26 mouse cellular contexts compared by ENCODE assay signal in genomic region chr4:151005656-151006318, GRCm38 (mm10). TPM values are rescaled to one million over a fixed set of nuclear protein-coding genes. Genes with fewer than 3 reads are reported as not detected.
DNase-seq lines count a peak whose midpoint lies in the region; ATAC-seq and TF ChIP-seq lines count a peak whose summit lies in the region.
"Had no signal": no experiment of that assay in that cellular context is flagged by ENCODE, and none has a peak within 500 bp of the region (broad histone marks: within the 10 kb centered on the region; RNA-seq: fewer than 3 reads in every experiment).

No protein-coding gene starts in this region.

- H3K36me3 ChIP-seq in CH12.LX (replicated peaks in 1 of 2; ENCODE audit: control insufficient read depth in 1 of 2, insufficient read depth in 1 of 2, low read length in 1 of 2): no peaks in the 10 kb centered on the region
- no peaks in the 10 kb centered on the region for H3K36me3 ChIP-seq in forebrain, embryonic 14.5 days (ENCODE audit: control insufficient read depth, insufficient read depth, low read length)
- H3K36me3 ChIP-seq in midbrain, embryonic 16.5 days (ENCODE audit: control insufficient read depth, insufficient read depth, low read length): peaks cover 4% of the 10 kb centered on the region; the same call in 1 of the 2 replicates
- H3K36me3 ChIP-seq: G1E; stomach, embryonic 15.5 days had no signal

- H3K4me1 ChIP-seq in CH12.LX (ENCODE audit: control insufficient read depth in 1 of 2, insufficient read depth in 2 of 2): peaks cover 20 to 37% of the 10 kb centered on the region in 2 experiments
- H3K4me1 ChIP-seq in forebrain, embryonic 14.5 days (ENCODE audit: control insufficient read depth, insufficient read depth, low read length): no peaks in the 10 kb centered on the region
- H3K4me1 ChIP-seq in midbrain, embryonic 16.5 days (ENCODE audit: control insufficient read depth, insufficient read depth, low read length): no peaks in the 10 kb centered on the region
- H3K4me1 ChIP-seq: hindbrain, embryonic 15.5 days; liver, embryonic 13.5 days; midbrain, embryonic 12.5 days; neural tube, embryonic 13.5 days; stomach, embryonic 15.5 days had no signal

- peak; percentile 48 for DNase-seq in CH12.LX (ENCODE audit: extremely low read depth)
- DNase-seq in induced T-regulatory cell, adult 2 months (ENCODE audit: low read depth): peak; percentile 77
- peak; percentile 9 for DNase-seq in naive thymus-derived CD4-positive, alpha-beta T cell, adult 2 months (ENCODE audit: low read depth)
- no peak for DNase-seq in forebrain, embryonic 14.5 days (ENCODE audit: low spot score)
- DNase-seq in adrenal gland, postnatal 4 days (ENCODE audit: low spot score in 2 of 2): no peak
- DNase-seq in kidney, postnatal 25 days: no peak
- DNase-seq: adrenal gland, postnatal 25 days; cerebellum, postnatal 10 days; gastrocnemius, adult 2 months; heart, adult 18-20 months; heart, postnatal 10 days; kidney, adult 2 months; layer of hippocampus, postnatal 36 days; liver, embryonic 13.5 days; spleen, adult 18-20 months had no signal

- TF ChIP-seq CTCF in CH12.LX (conservative IDR thresholded peaks at IDR 0.05 in 1 of 2, IDR thresholded peaks at IDR 0.05 in 1 of 2; ENCODE audit: low read depth in 2 of 2, low read length in 2 of 2): no peak

- no peaks in the 10 kb centered on the region for H3K9me3 ChIP-seq in CH12.LX (replicated peaks; ENCODE audit: low read length)
- H3K9me3 ChIP-seq in forebrain, embryonic 14.5 days (replicated peaks; ENCODE audit: control insufficient read depth, low read length): no peaks in the 10 kb centered on the region
- H3K9me3 ChIP-seq in midbrain, embryonic 16.5 days (replicated peaks; ENCODE audit: control insufficient read depth, low read length, poor library complexity, severe bottlenecking): no peaks in the 10 kb centered on the region
- H3K9me3 ChIP-seq: G1E; hindbrain, embryonic 15.5 days; liver, embryonic 13.5 days; midbrain, embryonic 12.5 days; neural tube, embryonic 13.5 days; stomach, embryonic 15.5 days had no signal

- no peaks in the 10 kb centered on the region for H3K27me3 ChIP-seq in CH12.LX (replicated peaks)
- H3K27me3 ChIP-seq in forebrain, embryonic 14.5 days (replicated peaks; ENCODE audit: control insufficient read depth, insufficient read depth, low read length): no peaks in the 10 kb centered on the region
- no peaks in the 10 kb centered on the region for H3K27me3 ChIP-seq in midbrain, embryonic 16.5 days (ENCODE audit: control insufficient read depth, insufficient read depth, low read depth, low read length)
- H3K27me3 ChIP-seq: hindbrain, embryonic 15.5 days; liver, embryonic 13.5 days; midbrain, embryonic 12.5 days; neural tube, embryonic 13.5 days; stomach, embryonic 15.5 days had no signal

- no peak for TF ChIP-seq RAD21 in CH12.LX (IDR thresholded peaks at IDR 0.05; ENCODE audit: low read depth, low read length)

- no peak overlapping the region for H3K4me2 ChIP-seq in CH12.LX (ENCODE audit: insufficient read depth, low read depth, poor library complexity, severe bottlenecking)
- no peak overlapping the region for H3K4me2 ChIP-seq in forebrain, embryonic 14.5 days (ENCODE audit: low read length)
- no peak overlapping the region for H3K4me2 ChIP-seq in midbrain, embryonic 16.5 days (ENCODE audit: low read length)
- H3K4me2 ChIP-seq: hindbrain, embryonic 15.5 days; liver, embryonic 13.5 days; midbrain, embryonic 12.5 days; neural tube, embryonic 13.5 days; stomach, embryonic 15.5 days had no signal

- no peak for TF ChIP-seq POLR2A in CH12.LX (IDR thresholded peaks at IDR 0.05; ENCODE audit: low read depth, low read length)

- H3K4me3 ChIP-seq in CH12.LX (replicated peaks in 1 of 3; ENCODE audit: low read depth in 2 of 3, low read length in 2 of 3, poor library complexity in 1 of 3): no peak overlapping the region
- no peak overlapping the region for H3K4me3 ChIP-seq in forebrain, embryonic 14.5 days (ENCODE audit: low read depth, low read length)
- H3K4me3 ChIP-seq in midbrain, embryonic 16.5 days (ENCODE audit: low read depth, low read length): no peak overlapping the region
- H3K4me3 ChIP-seq: erythroblast, embryonic 14.5 days; gastrocnemius, adult 2 months; hindbrain, embryonic 15.5 days; liver, embryonic 13.5 days; midbrain, embryonic 12.5 days; neural tube, embryonic 13.5 days; stomach, embryonic 15.5 days had no signal

- dilution Hi-C loops in CH12.LX (cut with MboI; ENCODE audit: extremely low pct_ligation_motif_present, extremely low pct_unique_long_range_greater_than_20kb, low sequenced_read_pairs): no loop called here

- WGBS in forebrain, embryonic 14.5 days: 94% methylated on average over 13 of the region's 13 CpGs
- 94% methylated on average over 13 of the region's 13 CpGs for WGBS in midbrain, embryonic 16.5 days

- in situ Hi-C loops in CH12.LX (cut with MboI; ENCODE audit: low pct_ligation_motif_present, low pct_unique_long_range_greater_than_20kb, low sequenced_read_pairs): loop anchor here (5.0 kb wide), 1 partner anchor 38 kb away; no protein-coding TSS in a partner anchor

- 0 out of 2 replicates have a peak overlapping the region, but pooled peaks have one; percentile 8 for H3K27ac ChIP-seq in CH12.LX (ENCODE audit: insufficient read depth, low read depth)
- H3K27ac ChIP-seq in forebrain, embryonic 14.5 days (ENCODE audit: low read depth, low read length): no peak overlapping the region
- no peak overlapping the region for H3K27ac ChIP-seq in midbrain, embryonic 16.5 days (ENCODE audit: low read length)
- H3K27ac ChIP-seq: gastrocnemius, adult 2 months; hindbrain, embryonic 15.5 days; liver, embryonic 13.5 days; midbrain, embryonic 12.5 days; neural tube, embryonic 13.5 days; stomach, embryonic 15.5 days had no signal

- no peaks in the 10 kb centered on the region for H3K79me2 ChIP-seq in CH12.LX (replicated peaks; ENCODE audit: control insufficient read depth, extremely low read depth, insufficient read depth, poor library complexity, severe bottlenecking)

- no peak overlapping the region for H3K9ac ChIP-seq in CH12.LX (ENCODE audit: insufficient read depth, low read depth)
- no peak overlapping the region for H3K9ac ChIP-seq in forebrain, embryonic 14.5 days (ENCODE audit: low read length)
- no peak overlapping the region for H3K9ac ChIP-seq in midbrain, embryonic 16.5 days (ENCODE audit: low read depth, low read length)
- H3K9ac ChIP-seq: hindbrain, embryonic 15.5 days; liver, embryonic 13.5 days; midbrain, embryonic 12.5 days; neural tube, embryonic 13.5 days; stomach, embryonic 15.5 days had no signal

- no peak for ATAC-seq in forebrain, embryonic 14.5 days
- no peak for ATAC-seq in midbrain, embryonic 16.5 days
- ATAC-seq: forebrain, embryonic 16.5 days had no signal

- peak; percentile 26; the same call in 1 of the 2 replicates for TF ChIP-seq EP300 in CH12.LX (IDR thresholded peaks at IDR 0.05; ENCODE audit: low read length)

TF ChIP-seq in CH12.LX, 34 proteins besides CTCF, POLR2A, EP300 and RAD21:
- no peak for TF ChIP-seq PAX5 (IDR thresholded peaks at IDR 0.05; ENCODE audit: low read length)
- TF ChIP-seq MAZ (IDR thresholded peaks at IDR 0.05; ENCODE audit: low read depth, low read length): no peak
- TF ChIP-seq MAFK (IDR thresholded peaks at IDR 0.05; ENCODE audit: insufficient replicate concordance, low read length): no peak
- no peak for TF ChIP-seq JUN (IDR thresholded peaks at IDR 0.05; ENCODE audit: insufficient read depth, low read depth, low read length)
- TF ChIP-seq USF2 (conservative IDR thresholded peaks at IDR 0.05; ENCODE audit: low read depth, low read length): peak; percentile 70
- 0 out of 2 replicates have a peak, but pooled peaks have one; percentile 14 for TF ChIP-seq ETS1 (conservative IDR thresholded peaks at IDR 0.05; ENCODE audit: low read depth, low read length)
- 0 out of 2 replicates have a peak, but pooled peaks have one; percentile 45 for TF ChIP-seq MAX (IDR thresholded peaks at IDR 0.05; ENCODE audit: low read length)
- TF ChIP-seq CHD2 (IDR thresholded peaks at IDR 0.05; ENCODE audit: low read length): no peak
- TF ChIP-seq ELF1 (IDR thresholded peaks at IDR 0.05; ENCODE audit: low read depth, low read length): no peak
- TF ChIP-seq ZMIZ1 (IDR thresholded peaks at IDR 0.05; ENCODE audit: low read depth, low read length): no peak
- TF ChIP-seq UBTF (IDR thresholded peaks at IDR 0.05; ENCODE audit: low read depth, low read length): no peak
- TF ChIP-seq BHLHE40 (IDR thresholded peaks at IDR 0.05; ENCODE audit: low read depth, low read length): peak; percentile 91
- TF ChIP-seq SIN3A (IDR thresholded peaks at IDR 0.05; ENCODE audit: low read length): no peak
- peak; percentile 68 for TF ChIP-seq USF1 (IDR thresholded peaks at IDR 0.05; ENCODE audit: low read depth, low read length)
- TF ChIP-seq JUND (conservative IDR thresholded peaks at IDR 0.05; ENCODE audit: low read depth, low read length): no peak
- TF ChIP-seq MXI1 (IDR thresholded peaks at IDR 0.05; ENCODE audit: low read depth, low read length): peak; percentile 48; the same call in 1 of the 2 replicates
TF ChIP-seq in CH12.LX: peak in this region for 6.

RNA-seq across cellular contexts. Expression of gene Uts2, which starts 8.9 kb away (rescaled TPM):
- not detected in 2 replicates for total RNA-seq in CH12.LX (2012; rRNA removed)
- total RNA-seq in CH12.LX (2014; rRNA removed): not detected in 2 replicates
- not detected in 2 replicates for polyA plus RNA-seq in CH12.LX (2012; ENCODE audit: insufficient read length, low read depth)
- not detected in 2 replicates for polyA plus RNA-seq in forebrain, embryonic 14.5 days (2014; fragmentation: Nextera tagmentation; extraction: Ambion mirVana)
- not detected for total RNA-seq in adrenal gland, postnatal 4 days (2021)
- not detected in 2 replicates for polyA plus RNA-seq in midbrain, embryonic 16.5 days (2015; fragmentation: Nextera tagmentation; extraction: Ambion mirVana)
- total RNA-seq: adrenal gland, postnatal 25 days; G1E; gastrocnemius, adult 2 months; heart, adult 18-20 months; heart, postnatal 10 days; layer of hippocampus, postnatal 36 days had no signal
- polyA plus RNA-seq: erythroblast, embryonic 14.5 days; forebrain, embryonic 16.5 days; G1E; kidney, adult 2 months; large intestine, adult 2 months; limb, embryonic 11.5 days; liver, embryonic 13.5 days; lung, embryonic 16.5 days; midbrain, embryonic 12.5 days; stomach, embryonic 15.5 days had no signal

RNA-seq across cellular contexts. Expression of gene Per3, which starts 38.7 kb away (rescaled TPM):
- total RNA-seq in CH12.LX (2012; rRNA removed) (0.29 and 0.81 TPM in 2 replicates), CH12.LX (2014; rRNA removed) (0.56 and 0.76 TPM in 2 replicates)
- polyA plus RNA-seq in CH12.LX (2012; ENCODE audit: insufficient read length, low read depth): 0.46 and 0.74 TPM in 2 replicates
- polyA plus RNA-seq in forebrain, embryonic 14.5 days (2014; fragmentation: Nextera tagmentation; extraction: Ambion mirVana): 2.6 and 2.9 TPM in 2 replicates
- 10 to 100 TPM; 20.8 to 23.9 TPM for total RNA-seq in adrenal gland, postnatal 4 days (2021)
- 3.4 and 3.7 TPM in 2 replicates for polyA plus RNA-seq in midbrain, embryonic 16.5 days (2015; fragmentation: Nextera tagmentation; extraction: Ambion mirVana)

RNA-seq across cellular contexts. Expression of gene Vamp3, which starts 52.0 kb away (rescaled TPM):
- total RNA-seq in CH12.LX (2012; rRNA removed) (29.2 and 33.8 TPM in 2 replicates), CH12.LX (2014; rRNA removed) (68.4 and 72.7 TPM in 2 replicates)
- polyA plus RNA-seq in CH12.LX (2012; ENCODE audit: insufficient read length, low read depth): 43.5 and 44.1 TPM in 2 replicates
- polyA plus RNA-seq in forebrain, embryonic 14.5 days (2014; fragmentation: Nextera tagmentation; extraction: Ambion mirVana): 25.1 and 30.0 TPM in 2 replicates
- 10 to 100 TPM; 90.2 to 93.8 TPM for total RNA-seq in adrenal gland, postnatal 4 days (2021)
- polyA plus RNA-seq in midbrain, embryonic 16.5 days (2015; fragmentation: Nextera tagmentation; extraction: Ambion mirVana): 45.7 and 49.8 TPM in 2 replicates

Comparison
In these comparisons a context has a peak if more than half of its experiments do, and no peak if none do; other contexts are left out.
1. DNase-seq: peak in CH12.LX (single experiment), induced T-regulatory cell, adult 2 months (single experiment) and naive thymus-derived CD4-positive, alpha-beta T cell, adult 2 months (single experiment); none in forebrain, embryonic 14.5 days (single experiment), adrenal gland, postnatal 4 days (0 of 2) and kidney, postnatal 25 days (0 of 2).